Mouse (Mus musculus) kidney, adult 2 months (tissue): ENCODE measurements at regions not wholly inside any gene's neighbourhood (a gene's known extent, or its start where the extent isn't known, plus 50 kb on each side); places are given as distances from the start of the nearest gene placed in this dataset.

Experiments used
- CTCF ChIP-seq: fragments of 200-500 bp; conservative IDR thresholded peaks from 2 replicates; pipeline ENCODE4 v1.5.1; 2011; ENCODE audit warnings: low read depth, mild to moderate bottlenecking, control low read depth, low read length, moderate library complexity, mixed read lengths; ENCODE audit not compliant: insufficient read depth, insufficient read length
- POLR2A ChIP-seq: fragments of 200-500 bp; IDR thresholded peaks from one replicate; pipeline ENCODE4 v1.6.1; 2011; ENCODE audit warnings: low read depth, low read length, control low read depth

DNA sequence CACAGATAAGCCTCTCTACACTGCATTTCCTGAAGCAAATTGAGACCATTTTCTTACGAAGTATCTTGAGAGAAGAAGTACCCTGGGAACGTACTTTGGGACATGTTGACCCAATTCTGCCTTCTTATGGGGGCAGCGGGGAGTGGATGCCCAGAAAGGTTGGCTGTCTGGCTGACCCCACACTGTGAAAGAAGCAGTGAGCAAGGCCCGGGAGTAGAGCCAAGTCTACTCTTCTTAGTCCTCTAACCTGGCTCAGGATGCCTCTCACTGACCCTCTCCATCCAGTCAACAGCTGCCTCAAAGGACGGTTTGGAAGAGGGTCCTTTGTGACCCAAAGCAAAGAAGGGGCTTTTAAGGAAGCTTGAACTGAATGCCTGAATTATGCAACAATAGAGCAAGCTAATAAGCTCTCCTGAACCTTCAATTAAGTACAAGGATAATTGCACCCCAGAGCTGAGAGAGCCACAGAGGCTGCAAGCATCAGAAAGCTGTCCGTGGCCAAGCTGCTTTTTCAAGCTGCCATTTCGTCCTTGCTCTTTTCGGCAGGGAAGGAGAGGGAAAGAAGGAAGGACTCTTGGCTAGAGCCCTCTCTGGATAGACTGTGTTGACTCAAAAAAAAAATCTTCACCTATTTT is 70.3 kb downstream of the Pctp start:
- TF ChIP-seq POLR2A: no peak
- TF ChIP-seq CTCF: no peak
